Mouse (Mus musculus) embryo, embryonic 9.5 days (tissue): ENCODE data around the gene Nat8f2.
"Not testable (repeated sequence)": the region's sequence is repeated elsewhere in the genome, so short reads cannot be mapped to it uniquely, and the experiment has no call there.

Experiments used
- DNase-seq: peaks from one replicate; pipeline ENCODE4 v3.0.0-alpha.2; 2017; ENCODE audit errors: extremely low spot score

Nat8f2 gene

GRCm38 (mm10) chr6:85864900-85865639, 3.9 kb downstream of the Nat8f2 start:
- not testable (repeated sequence) for DNase-seq

- no peak for DNase-seq
Observed at GRCm38 (mm10) chr6:85863840-85864239, 5.1 kb downstream of the Nat8f2 start.

DNA sequence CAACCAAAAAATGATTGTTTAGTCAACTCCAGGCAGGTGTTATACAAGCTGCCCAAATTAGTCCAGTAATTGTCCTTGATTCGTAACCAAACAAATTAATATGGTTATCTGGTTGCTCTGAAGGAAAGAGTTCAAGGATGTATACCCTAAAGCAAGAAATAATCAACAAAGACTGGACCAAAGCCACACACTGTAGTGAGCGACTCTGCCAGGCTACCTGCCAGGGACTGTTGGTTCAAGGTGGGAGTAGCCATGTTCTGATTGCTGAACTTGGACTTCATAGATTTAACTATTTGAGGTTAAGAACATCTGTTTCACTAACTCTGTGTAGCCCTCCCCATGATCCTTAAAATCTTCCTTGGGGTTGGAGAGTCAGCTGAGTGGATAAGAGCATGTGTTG, 5.8 kb downstream of the Nat8f2 start:
- DNase-seq: no peak

DNA sequence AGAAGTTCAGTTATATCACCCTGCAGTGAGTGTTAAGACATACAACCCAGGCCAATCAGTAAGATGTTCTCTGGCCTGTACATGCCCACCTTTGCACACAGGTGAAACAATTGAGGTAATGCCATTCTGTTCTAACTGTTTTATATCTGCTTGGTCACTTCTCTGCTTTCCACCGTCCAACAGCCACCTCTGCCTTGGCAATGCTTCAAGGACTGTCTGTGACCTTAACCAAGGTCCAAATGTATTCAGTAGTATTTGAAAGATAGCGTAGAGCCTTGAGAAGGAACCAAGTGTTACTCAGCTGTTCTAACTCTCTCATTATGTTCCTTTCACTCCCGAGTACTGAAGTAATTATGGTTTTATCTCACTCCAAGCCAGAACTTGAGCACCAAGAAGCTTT, 6.4 kb downstream of the Nat8f2 start:
- DNase-seq: no peak

DNA sequence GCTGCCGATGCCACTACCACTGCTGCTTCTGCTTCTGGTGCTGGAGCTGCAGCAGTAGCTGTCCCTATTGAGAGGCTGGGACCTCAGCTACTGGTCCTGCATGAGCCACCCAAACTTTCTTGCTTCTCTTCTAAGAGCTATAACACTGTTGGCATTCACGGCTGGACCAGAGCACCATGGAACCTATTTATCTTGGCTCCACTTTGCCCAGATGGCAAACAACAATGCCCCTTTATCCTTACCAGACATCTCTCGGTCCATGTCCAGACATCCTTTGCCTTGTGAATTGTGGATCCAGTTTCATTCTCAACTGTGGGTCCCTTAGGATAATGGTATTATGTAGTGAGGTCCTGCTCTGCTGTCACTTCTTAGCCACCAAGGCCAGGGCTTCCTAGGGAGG, 7.7 kb downstream of the Nat8f2 start:
- no peak for DNase-seq

- DNase-seq: no peak
Observed at GRCm38 (mm10) chr6:85856194-85856678, 12.7 kb downstream of the Nat8f2 start.

DNA sequence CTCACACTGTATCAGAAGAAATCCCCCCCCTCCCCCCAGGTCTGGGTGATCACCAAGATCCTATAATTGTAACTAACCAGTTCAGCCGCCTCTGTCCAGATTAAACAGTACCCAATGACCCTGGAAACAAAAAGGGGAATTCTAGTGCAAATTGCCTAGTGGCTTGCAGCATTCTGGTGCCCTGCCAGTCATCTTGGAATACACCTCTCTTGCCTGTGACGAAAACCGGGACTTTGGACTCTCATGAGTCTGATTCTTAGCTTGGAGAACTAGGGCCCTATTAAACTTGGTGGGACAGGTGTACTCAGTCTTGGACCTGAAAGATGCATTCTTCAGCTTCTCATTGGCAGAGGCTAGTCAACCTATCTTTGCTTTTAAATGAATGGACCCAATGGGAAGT, 15.5 kb downstream of the Nat8f2 start:
- DNase-seq: no peak

DNA sequence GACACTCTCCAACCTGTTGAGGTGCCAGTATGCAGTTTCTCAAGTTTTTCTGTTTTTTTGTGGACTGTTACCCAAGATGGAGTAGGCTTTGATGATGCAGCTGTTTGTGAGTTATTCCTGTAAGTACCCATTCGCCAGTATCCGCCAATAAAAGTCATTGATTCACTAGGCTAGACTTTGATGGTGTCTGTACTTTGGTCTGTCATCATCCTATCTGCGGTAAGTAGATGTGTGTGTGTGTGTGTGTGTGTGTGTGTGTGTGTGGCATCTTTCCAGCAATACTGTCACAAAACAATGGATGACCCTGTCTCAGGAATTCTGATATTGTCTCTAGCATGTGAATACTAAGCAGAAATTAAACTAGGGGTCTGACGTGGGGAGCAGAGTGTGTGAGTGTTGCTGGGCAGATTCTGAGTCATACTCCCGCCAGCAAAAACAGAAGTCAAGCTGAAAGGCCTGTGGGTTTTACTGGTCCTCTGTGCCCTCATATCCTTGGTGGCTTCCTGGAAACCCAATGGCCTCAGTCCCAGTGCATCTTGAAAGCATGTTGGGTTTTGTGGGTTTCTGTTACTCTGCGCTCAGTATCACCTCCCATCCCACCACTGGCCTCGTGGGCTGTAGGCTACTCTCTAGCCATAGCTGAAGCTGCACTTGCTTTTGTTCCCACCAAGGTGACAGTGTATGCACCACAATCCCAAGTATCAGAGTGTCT, 17.7 kb downstream of the Nat8f2 start:
- no peak for DNase-seq

GRCm38 (mm10) chr6:85849240-85849639, 19.7 kb downstream of the Nat8f2 start:
- no peak for DNase-seq

GRCm38 (mm10) chr6:85848140-85848539, 20.8 kb downstream of the Nat8f2 start:
- no peak for DNase-seq

GRCm38 (mm10) chr6:85846921-85847320, 22.0 kb downstream of the Nat8f2 start:
- DNase-seq: no peak

DNA sequence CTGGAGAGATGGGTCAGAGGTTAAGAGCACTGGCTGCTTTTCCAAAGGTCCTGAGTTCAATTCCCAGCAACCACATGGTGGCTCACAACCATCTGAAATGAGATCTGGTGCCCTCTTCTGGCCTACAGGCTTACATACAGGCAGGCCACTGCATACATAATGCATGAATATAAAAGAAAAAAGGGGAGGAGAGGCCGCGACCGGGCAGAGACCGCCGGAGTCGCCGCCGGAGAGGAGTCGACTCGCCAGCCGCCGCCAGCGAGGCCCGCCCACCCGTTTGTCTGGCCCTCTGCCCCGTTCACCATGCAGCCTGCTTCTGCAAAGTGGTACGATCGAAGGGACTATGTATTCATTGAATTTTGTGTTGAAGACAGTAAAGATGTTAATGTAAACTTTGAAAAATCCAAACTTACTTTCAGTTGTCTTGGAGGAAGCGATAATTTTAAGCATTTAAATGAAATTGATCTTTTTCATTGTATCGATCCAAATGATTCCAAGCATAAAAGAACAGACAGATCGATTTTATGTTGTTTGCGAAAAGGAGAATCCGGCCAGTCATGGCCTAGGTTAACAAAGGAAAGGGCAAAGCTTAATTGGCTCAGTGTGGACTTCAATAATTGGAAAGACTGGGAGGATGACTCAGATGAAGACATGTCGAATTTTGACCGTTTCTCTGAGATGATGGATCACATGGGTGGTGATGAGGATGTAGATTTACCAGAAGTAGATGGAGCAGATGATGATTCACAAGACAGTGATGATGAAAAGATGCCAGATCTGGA, 25.1 kb downstream of the Nat8f2 start:
- DNase-seq: not testable (repeated sequence)

GRCm38 (mm10) chr6:85839982-85840381, 29.0 kb downstream of the Nat8f2 start:
- no peak for DNase-seq

DNA sequence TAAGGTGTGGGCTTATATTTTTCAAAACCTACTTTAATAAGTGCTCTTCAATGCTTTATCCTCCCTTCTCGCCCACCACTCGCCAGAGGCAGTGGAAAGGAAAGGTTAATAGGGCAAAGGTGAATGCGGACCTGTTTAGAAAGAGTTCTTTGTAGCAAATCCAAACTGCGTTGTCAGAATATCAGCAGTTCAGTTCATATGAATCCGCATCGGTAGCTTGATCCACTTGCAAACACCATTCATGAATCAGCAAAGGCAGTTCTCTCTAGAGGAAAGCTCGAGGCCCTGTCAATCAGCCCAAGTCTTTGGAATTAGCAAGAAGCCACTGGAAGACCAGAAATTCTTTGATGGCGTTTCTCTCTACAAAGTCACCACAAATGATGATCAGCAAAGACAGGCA, 30.3 kb downstream of the Nat8f2 start:
- DNase-seq: no peak

- peak; percentile 42 for DNase-seq
Observed at GRCm38 (mm10) chr6:85837307-85837706, 31.7 kb downstream of the Nat8f2 start.

GRCm38 (mm10) chr6:85836827-85837226, 32.1 kb downstream of the Nat8f2 start:
- not testable (repeated sequence) for DNase-seq

- DNase-seq: not testable (repeated sequence)
Observed at GRCm38 (mm10) chr6:85836098-85836497, 32.9 kb downstream of the Nat8f2 start.

DNA sequence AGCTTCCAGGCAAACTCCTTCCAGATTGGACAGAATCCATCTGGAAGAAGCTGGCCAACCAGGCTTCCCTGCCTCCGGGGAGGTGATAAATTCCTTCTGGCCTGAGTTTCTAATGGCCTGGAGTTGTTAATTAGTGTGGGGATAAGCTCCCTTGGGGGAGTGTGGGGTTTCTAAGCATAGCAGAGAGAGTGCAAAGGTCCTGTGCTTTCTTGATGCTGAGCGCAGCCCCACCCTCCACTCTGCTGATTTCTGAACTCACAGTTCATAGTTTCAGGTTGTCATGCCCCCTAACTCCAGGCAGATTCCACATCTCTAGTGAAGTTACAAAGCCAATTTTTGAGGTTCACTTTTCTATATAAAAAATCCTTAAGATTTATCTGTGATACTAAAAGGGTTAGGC, 33.9 kb downstream of the Nat8f2 start:
- not testable (repeated sequence) for DNase-seq

DNA sequence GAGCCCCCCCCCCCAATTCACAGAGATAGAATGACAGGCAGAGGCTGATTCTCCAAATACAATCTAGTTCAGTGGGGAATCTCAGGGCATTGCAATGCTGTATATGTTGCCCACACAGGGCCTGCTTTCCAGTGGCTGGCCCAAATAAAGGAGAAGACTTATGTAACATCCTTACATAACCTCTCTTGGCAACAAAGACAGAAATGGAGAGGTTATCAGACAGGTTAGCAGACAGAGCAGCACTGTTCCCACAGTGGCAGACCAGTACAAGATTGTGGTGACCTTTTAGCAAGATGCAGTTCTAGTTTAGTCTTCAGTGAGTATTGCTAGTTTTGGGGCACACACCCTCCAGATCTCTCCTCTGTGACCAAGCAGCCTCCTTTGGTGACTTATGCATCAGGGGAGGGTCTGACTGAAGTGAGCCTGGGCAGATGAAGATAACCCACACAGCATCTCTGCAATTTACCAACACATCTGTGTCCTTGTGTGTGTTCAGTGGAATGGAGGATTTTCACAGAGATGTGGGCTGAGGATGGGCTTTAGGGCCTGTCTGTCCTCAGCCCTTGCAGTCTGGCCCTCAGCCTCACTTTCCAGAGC, 34.4 kb downstream of the Nat8f2 start:
- not testable (repeated sequence) for DNase-seq

DNA sequence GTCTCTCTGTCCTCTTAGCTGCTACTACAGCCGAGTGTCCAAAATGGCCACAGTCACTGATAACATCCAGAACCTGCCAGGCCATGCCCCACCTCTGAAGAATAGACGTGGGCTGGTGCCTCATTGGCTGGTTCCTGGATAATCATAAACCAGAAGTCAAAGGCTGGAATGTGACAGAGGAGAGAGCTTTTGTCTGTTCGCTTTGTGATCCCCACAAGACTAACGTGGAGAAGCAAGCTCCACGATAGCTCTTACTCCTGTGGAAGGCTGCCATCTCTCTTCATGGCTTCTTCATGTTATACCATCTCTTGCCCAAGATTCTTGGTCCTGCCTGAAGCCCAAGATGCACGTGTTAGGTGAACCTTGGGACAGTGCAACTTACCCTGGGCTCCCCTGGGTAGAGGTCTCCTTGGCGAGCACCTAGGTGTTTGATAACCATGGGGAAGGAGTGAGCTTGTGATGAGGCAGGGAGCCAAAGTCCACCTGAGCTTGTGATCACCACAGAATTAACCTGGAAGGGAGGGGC, 37.1 kb downstream of the Nat8f2 start, which contains the start of gene Nat8:
Gene Nat8 (minus strand): TSS at position 287 of the 526 bp plus-strand sequence.
- DNase-seq: no peak

GRCm38 (mm10) chr6:85829462-85829861, 39.5 kb downstream of the Nat8f2 start:
- DNase-seq: no peak

DNA sequence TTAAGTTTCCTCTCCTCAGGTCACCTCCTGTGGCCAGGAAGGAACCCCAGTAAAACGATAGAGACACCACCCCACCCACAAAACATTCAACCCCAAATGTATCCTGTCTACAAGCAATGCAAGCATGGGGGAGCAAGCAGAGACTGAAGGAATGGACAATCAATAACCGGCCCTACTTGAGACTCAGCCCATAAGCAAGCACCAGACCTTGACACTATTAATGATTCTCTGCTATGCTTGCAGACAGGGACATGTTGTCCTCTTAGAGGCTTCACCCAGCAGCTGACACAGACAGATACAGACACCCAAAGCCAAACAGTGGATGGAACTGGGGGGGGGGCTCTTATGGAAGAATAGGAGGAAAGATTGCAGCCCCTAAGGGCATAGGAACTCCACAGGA, 43.1 kb downstream of the Nat8f2 start:
- DNase-seq: no peak
